Mouse (Mus musculus) adrenal gland, postnatal 4 days (tissue): Measurements from ENCODE around the gene Lrig2. TPM values are rescaled to one million over a fixed set of nuclear protein-coding genes. Genes with fewer than 3 reads are reported as not detected.

ENCODE experiments used
- DNase-seq, 2 experiments: peaks; one replicate each; pipeline ENCODE4 v3.0.0; 2021 to 2022; ENCODE audit warnings: low spot score in 2 of 2, mixed read lengths in 2 of 2
- total RNA-seq, 2 experiments: library from RNA; stranded (reverse); gene quantifications; 2 replicates each; pipeline ENCODE4 v1.2.3; 2021

Lrig2 gene
- total RNA-seq, 2 experiments from 2014 or later, result 23.5 to 26.2 TPM

DNA sequence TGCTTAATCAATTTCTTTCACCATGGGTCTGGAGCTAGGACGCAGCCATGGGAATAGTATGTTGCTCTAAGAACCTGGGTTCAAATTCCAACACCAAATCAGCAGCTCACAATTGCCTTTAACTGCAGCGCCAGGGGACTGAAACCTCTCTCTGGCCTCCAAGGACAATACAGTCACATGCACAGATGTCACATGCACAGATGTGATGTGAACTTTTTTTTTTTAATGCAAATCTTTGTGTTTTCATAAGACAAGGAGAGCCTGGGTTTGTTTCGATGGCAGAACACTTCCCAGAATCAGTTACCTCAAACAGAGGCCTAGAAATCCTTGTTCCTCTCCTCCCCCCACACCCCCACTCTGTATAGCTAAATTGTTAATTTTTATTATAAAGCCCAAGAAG lies 133.5 kb downstream of the Lrig2 start:
- DNase-seq, result no peak

DNA sequence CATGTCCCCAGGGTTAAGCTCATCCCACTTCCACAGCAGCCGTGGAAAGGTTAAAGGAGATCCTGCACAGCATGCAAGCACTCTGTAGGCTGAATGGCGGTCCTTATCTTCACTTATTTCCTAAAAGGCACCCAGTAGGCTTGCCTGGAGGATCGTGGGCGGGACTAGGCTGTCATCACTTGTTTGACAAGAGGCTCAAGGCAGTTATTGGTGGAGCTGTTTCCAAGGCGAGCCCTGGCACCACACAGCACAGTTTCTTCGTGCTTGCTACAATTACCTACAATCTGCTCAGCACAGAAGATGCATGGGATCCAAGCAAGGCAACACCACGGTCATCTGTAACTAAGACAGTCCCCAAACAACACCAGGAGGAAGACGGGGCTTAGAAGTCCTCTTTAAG lies 137.8 kb downstream of the Lrig2 start:
- no peak for DNase-seq

DNA sequence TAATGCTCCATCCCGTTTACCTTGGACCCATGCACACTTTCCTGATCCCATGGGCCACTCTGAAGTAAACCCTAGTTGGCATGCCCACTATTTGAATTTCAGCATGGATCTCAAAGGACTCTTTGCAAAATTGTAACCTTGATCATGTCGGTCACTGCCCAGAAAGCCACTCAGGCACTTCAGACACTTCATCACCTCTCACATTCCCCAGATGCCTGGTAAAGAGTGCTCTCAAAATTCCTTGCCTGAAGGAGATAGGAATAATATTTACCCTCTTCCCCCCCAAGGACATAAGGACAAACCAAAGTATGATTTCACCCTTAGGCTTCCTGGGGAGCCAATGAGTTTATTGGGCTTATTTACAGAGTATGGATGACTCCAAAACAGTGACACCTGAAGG lies 139.3 kb downstream of the Lrig2 start:
- no peak for DNase-seq

DNA sequence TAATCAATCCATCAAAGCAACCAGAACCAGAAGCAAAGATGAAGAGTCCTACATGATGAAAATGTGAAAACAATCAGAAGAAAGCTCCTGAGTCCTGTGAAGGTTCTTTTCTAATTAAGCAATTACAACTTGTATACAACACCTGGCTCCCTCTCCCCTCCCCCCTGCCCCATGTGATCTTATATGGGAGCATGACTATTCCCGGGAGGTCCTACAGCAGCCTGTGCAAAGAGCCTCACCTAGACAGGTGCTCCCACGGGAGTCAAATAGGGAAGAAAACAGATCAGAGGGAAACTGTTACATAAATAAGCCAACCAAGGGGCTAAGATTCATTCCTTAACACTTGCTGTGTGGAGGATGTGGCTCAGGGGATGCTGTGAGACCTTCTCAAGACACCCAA lies 143.8 kb downstream of the Lrig2 start:
- no peak for DNase-seq

DNA sequence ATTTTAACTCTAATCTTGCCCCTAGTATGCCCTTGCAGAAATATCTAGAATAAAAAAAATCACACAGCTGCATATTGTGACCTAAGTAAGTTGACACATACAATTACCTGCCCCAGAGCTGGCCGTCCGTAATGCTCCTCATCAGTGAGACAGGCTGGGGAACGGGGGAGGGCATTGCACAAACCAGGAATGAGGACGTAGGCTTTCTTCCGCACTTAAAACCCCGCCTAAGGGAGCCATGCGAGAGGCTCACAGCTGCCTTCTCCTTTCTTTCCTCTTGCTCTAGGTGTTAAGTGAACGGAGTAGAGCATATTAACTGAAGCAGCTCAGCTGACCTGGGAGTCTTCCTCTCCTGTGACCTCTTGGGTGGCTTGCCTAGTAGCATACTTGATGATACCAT lies 149.9 kb downstream of the Lrig2 start:
- DNase-seq, result no peak

DNA sequence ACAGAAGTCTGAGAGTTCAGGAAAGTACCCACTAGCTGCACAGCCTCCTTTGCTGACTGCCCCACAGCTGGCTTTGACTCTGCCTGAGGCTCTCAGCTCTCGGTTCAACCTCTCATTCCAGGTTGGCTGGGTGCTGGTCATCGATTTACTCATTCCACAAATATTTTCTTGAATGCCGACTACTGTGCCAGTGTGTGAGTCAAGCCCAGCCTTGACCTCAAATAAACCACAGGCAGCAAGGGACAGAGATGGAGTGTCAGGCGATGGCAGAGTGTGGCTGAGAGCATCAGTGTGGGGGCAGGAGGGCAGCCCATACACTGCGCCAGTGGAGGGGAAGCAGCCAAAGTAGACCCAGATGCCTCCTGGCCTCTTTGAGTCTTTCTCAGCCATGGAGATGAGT lies 151.4 kb downstream of the Lrig2 start:
- DNase-seq, result peak in 1 of 2 experiments; percentile 21

DNA sequence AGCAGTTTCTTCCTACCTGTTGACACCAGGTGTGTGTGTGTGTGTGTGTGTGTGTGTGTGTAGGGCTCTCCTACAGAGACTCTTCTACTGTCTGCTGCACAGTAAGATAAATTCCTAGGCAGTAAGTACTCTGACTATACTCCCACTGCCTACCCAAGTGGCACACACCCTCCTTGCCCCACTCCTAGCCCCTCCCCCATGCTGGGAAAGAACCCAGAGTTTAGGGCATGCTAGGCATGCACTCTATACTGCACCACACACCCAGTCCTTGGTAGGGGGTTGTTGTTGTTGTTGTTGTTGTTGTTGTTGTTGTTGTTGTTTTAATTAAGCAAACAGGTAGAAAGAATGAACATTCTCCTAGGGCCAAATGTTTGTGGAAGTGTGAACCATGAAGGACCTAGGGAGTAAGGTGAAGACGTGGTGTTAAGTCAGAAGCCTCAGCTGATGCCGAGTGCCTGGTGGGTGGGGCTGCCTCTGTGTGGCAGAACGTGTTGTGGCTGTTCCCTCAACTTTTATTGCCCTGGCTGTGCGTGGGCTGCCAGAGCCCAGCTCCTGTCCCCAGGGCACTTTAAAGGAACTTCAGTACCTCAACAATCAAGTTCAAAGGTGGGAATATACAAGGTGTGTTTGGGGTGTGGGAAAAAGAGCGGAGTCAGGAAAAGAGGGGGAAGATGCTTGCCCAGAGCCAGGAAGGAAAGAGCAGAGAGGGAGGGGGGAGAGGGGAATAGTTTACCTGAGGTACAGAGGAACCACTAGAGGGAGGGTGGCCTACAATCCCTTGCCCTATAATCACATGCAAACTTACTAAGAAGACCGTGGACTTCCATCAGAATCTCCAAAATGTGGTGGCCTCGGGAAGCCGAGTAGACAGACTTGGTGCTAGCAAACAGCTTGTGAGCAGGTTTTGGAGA lies 152.2 kb downstream of the Lrig2 start:
- no peak for DNase-seq

DNA sequence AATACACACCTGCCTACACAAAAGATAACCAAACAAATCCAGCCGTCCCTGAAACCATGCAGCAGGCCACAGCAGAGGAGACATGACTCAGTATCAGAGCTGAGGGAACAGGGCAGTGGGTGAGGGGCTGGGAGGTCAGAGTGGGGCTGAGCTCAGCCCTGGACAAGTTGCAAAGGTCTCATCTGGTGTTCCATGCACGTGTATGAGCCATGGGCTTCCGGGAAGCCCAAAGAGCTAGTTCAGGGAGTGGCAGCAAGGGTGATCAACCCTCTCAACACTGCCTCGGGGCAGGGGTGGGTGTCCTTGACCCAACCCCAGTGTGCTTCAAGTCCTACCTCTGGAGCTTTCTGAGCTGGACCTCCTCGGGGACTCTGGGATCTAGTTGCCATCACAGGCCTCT lies 153.0 kb downstream of the Lrig2 start:
- DNase-seq, result no peak

DNA sequence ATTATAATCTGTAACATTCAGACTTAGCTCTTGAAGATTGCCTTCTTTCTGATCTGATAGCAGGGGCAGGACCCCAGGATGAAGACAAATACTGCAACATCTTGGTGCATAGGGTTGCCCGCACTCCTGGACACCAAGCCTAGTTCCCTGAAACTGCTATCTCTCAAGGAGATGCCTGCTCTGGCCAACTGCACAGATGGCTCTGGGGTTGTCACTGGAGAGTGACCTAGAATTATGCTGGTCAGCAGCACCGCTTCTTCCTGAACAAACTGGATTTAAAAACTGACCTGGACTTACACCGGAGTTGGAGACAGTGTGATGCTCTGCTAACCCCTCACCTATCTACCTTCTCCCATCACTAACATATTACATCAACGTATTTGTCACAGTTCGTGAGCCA lies 155.6 kb downstream of the Lrig2 start:
- no peak for DNase-seq

DNA sequence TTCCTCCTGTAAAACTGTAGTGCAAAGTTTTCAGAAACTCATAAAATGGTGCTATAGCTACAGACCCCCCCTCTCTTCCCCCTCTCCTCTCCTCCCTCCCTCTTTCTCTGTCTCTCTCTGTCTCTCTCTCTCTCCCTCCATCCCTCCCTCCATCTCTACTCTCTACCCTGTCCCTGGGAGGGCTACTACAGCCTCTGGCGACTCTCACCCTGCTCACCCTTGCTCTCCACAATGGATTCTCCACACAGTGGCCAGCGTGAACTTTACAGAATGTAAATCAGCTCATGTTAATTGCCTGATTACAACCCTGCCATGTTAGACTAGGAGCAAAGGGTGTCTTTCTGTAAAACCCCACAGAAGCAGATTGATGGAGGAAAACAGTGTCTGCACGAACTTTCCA lies 157.8 kb downstream of the Lrig2 start:
- DNase-seq, result no peak

DNA sequence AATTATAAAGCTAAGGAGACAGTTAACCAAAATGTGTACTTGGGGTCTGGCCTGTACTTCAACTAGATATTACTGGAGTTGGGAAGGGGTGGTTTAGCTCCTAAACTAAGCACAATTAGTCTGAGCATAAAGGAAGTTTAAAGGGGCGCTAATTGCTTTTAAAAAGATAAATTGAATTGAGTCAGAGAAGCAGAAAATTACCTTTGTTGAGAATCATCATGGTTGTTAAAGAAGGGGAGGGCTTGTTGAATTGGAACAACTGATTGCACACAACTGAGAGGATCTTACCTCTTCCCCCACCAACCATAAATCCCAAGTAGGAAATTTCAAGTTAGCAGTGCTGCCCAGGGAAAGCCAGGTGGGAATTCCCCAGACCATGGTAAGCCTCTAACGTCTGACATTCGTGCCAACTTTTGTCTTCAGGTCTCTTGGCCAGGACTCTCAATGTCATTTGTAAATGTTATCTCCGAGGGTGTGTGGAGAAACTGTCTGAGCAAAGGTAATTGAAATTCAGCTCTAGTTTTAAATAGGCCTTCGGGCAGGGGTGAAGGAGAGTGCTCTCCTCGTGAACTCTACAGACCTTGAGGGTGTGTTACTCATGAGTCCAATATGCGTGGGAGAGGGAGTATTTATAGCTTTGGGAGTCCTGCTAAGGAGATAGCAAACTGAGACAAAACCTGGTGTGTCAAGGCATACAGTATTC lies 159.2 kb downstream of the Lrig2 start:
- DNase-seq, result no peak

DNA sequence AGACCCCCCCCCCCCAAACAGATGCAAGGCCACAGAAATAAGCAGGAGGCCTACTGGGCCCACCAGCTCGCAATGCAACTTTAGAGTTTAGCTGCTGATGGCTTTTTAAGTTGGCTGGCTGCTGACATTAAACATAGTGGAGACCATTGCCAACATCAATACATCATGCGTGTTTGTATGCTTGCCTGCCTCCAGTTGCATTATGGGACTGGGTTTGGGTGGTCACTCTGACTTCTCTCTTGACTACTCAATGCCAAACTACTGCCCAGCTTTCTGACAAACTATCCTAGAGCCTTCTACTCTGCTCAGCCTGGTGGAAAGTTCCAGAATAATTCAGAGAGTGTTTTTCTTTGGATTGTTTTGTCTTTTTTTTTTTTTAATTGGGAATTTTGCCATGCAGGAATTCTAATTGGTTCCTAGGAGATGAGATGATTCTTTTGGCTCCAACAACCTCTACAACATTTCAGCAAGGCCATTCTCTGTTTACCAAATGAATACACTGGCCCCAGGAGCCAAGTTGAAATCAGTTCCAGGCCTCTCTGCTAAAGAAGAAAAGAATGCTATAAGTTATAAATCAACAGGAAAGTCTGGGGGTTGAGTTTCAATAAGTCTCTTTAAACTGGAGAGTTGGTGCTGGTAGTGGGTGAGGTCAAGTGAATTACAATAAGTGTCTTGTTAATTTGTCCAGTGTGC lies 161.3 kb downstream of the Lrig2 start:
- no peak for DNase-seq

DNA sequence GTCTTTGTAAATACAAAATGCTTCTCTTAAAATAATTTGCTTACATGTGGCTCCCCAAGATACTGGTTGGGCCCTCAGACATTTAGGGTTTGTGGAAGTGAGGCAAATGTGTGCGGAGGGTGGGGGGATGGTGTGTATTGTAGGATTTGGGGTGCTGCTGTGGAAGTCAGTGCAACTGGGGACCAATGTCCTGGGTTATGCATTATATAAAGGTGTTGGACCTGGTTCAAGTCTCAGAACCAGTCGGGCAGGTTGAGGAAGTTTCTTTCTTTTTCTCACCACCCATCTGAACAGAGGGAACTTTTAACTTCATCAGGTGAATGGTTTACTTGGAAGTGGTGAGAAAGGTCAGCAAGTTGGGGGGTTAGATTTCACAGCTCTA lies 161.9 kb downstream of the Lrig2 start:
- DNase-seq, result no peak

DNA sequence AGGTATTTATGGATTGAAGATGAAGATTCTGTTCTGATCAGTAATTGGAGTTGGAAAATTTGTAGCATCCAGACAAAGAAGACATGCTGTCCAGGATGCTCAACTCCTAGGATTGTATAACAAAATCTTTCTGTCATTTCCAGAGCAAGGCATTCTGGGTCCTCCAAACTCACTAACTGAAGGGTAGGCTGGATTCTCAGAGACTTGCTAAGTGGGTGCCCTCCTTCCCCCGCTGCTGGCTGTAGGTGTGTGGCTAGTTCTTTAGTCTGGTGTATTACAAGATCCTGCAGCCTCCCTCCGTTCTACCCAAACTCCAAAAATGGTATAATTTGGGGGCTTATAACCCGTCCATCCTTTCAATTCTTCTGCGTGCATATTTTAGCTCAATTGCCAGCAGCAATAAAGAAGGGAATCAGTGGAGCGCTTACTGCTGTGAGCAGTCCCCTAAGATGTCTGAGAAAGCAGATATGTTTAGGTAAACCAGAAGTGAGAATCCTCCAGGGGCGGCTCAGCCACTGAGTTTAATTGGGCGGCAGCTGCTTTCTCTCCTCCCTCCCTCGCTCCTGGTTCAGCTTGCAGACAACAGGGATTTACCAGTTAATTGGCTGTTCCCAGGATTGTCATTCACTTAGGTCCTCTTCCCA lies 162.4 kb downstream of the Lrig2 start:
- DNase-seq, result no peak

Other genes starting within 250 kb of the Lrig2 start
- 10 to 100 TPM; 57.6 to 63.5 TPM for gene Slc16a1, start 126.8 kb upstream of the Lrig2 start, total RNA-seq